Mouse (Mus musculus): ENCODE data around the gene Got1. TPM values are rescaled to one million over a fixed set of nuclear protein-coding genes. Genes with fewer than 3 reads are reported as not detected.
"Not testable (repeated sequence)": the region's sequence is repeated elsewhere in the genome, so short reads cannot be mapped to it uniquely, and the experiment has no call there.

Gene Got1
- polyA plus RNA-seq, 1 experiment from 2014 or later, result 127 TPM

GRCm38 (mm10) chr19:43503593-43503992 lies 20.8 kb downstream of the Got1 start:
- not testable (repeated sequence) for H3K9ac ChIP-seq (replicated peaks); H3K4me2 ChIP-seq; ATAC-seq (ENCODE audit: low FRiP score); H3K4me3 ChIP-seq (replicated peaks); H3K4me1 ChIP-seq; H3K9me3 ChIP-seq (replicated peaks); H3K27me3 ChIP-seq (replicated peaks); H3K27ac ChIP-seq (replicated peaks)
- H3K36me3 ChIP-seq, result peaks cover 67% of the 10 kb centered on the region
- 94% methylated on average over 8 of the region's 9 CpGs for WGBS

- peaks cover 68% of the 10 kb centered on the region for H3K36me3 ChIP-seq
- 90% methylated on average over 11 of the region's 11 CpGs for WGBS
- ATAC-seq (ENCODE audit: low FRiP score), result no peak
These were observed 21.8 kb downstream of the Got1 start for GRCm38 (mm10) chr19:43502630-43503029.

GRCm38 (mm10) chr19:43498874-43499273 lies 25.5 kb downstream of the Got1 start:
- ATAC-seq (ENCODE audit: low FRiP score), result no peak
- peaks cover 7% of the 10 kb centered on the region; the same call in 1 of the 2 replicates for H3K4me1 ChIP-seq
- no peak overlapping the region for H3K4me2 ChIP-seq
- no peak overlapping the region for H3K4me3 ChIP-seq (replicated peaks)
- no peaks in the 10 kb centered on the region for H3K27me3 ChIP-seq (replicated peaks)
- H3K36me3 ChIP-seq, result peaks cover 37% of the 10 kb centered on the region
- H3K9me3 ChIP-seq (replicated peaks), result no peaks in the 10 kb centered on the region
- H3K9ac ChIP-seq (replicated peaks), result no peak overlapping the region
- H3K27ac ChIP-seq (replicated peaks), result no peak overlapping the region
- WGBS, result 90% methylated on average over 7 of the region's 7 CpGs

More at GRCm38 (mm10) chr19:43502630-43503029, 21.8 kb downstream of the Got1 start:
- Histone ChIP-seq H3K4me3 (replicated peaks) (no peak overlapping the region), H3K9me3 (replicated peaks) (no peaks in the 10 kb centered on the region), H3K27ac (replicated peaks) (no peak overlapping the region), H3K4me2 (no peak overlapping the region), H3K27me3 (replicated peaks) (no peaks in the 10 kb centered on the region), H3K4me1 (no peaks in the 10 kb centered on the region), H3K9ac (replicated peaks) (no peak overlapping the region)

- no peaks in the 10 kb centered on the region for H3K9me3 ChIP-seq (replicated peaks)
- no peak for ATAC-seq (ENCODE audit: low FRiP score)
- no peak overlapping the region for H3K27ac ChIP-seq (replicated peaks)
- peaks cover 30% of the 10 kb centered on the region for H3K36me3 ChIP-seq
- no peak overlapping the region for H3K4me2 ChIP-seq
- H3K4me3 ChIP-seq (replicated peaks), result no peak overlapping the region
- no peaks in the 10 kb centered on the region for H3K27me3 ChIP-seq (replicated peaks)
- peaks cover 7% of the 10 kb centered on the region; the same call in 1 of the 2 replicates for H3K4me1 ChIP-seq
- 79% methylated on average over 7 of the region's 7 CpGs for WGBS
- H3K9ac ChIP-seq (replicated peaks), result no peak overlapping the region
These were observed 27.0 kb downstream of the Got1 start for GRCm38 (mm10) chr19:43497440-43497839.

GRCm38 (mm10) chr19:43495846-43496245 lies 28.6 kb downstream of the Got1 start:
- Histone ChIP-seq H3K27ac (replicated peaks) (no peak overlapping the region), H3K36me3 (peaks cover 33% of the 10 kb centered on the region), H3K4me2 (no peak overlapping the region), H3K27me3 (replicated peaks) (no peaks in the 10 kb centered on the region), H3K9ac (replicated peaks) (no peak overlapping the region), H3K4me3 (replicated peaks) (no peak overlapping the region), H3K4me1 (peaks cover 7% of the 10 kb centered on the region; the same call in 1 of the 2 replicates), H3K9me3 (replicated peaks) (no peaks in the 10 kb centered on the region)
- no peak; the same call in 1 of the 2 replicates for ATAC-seq (ENCODE audit: low FRiP score)
- 29% methylated on average over 5 of the region's 5 CpGs for WGBS

- H3K27me3 ChIP-seq (replicated peaks), result no peaks in the 10 kb centered on the region
- no peaks in the 10 kb centered on the region for H3K9me3 ChIP-seq (replicated peaks)
- no peak overlapping the region for H3K27ac ChIP-seq (replicated peaks)
- WGBS, result 12% methylated on average over 14 of the region's 14 CpGs
- H3K4me1 ChIP-seq, result peaks cover 7% of the 10 kb centered on the region; the same call in 1 of the 2 replicates
- peaks cover 24% of the 10 kb centered on the region for H3K36me3 ChIP-seq
- no peak overlapping the region for H3K9ac ChIP-seq (replicated peaks)
- peak overlapping the region; percentile 12 for H3K4me3 ChIP-seq (replicated peaks)
- H3K4me2 ChIP-seq, result peak overlapping the region; percentile 52
- ATAC-seq (ENCODE audit: low FRiP score), result no peak
These were observed 29.5 kb downstream of the Got1 start for GRCm38 (mm10) chr19:43494914-43495313.

- Histone ChIP-seq H3K27me3 (replicated peaks) (no peaks in the 10 kb centered on the region), H3K4me1 (peaks cover 7% of the 10 kb centered on the region; the same call in 1 of the 2 replicates), H3K4me3 (replicated peaks) (no peak overlapping the region), H3K4me2 (no peak overlapping the region), H3K36me3 (peaks cover 23% of the 10 kb centered on the region), H3K27ac (replicated peaks) (no peak overlapping the region), H3K9ac (replicated peaks) (no peak overlapping the region), H3K9me3 (replicated peaks) (no peaks in the 10 kb centered on the region)
- 86% methylated on average over 6 of the region's 6 CpGs for WGBS
- ATAC-seq (ENCODE audit: low FRiP score), result no peak
These were observed 30.5 kb downstream of the Got1 start for GRCm38 (mm10) chr19:43493878-43494277.

GRCm38 (mm10) chr19:43493316-43493715 lies 31.1 kb downstream of the Got1 start:
- not testable (repeated sequence) for H3K4me1 ChIP-seq

GRCm38 (mm10) chr19:43487429-43487828 lies 37.0 kb downstream of the Got1 start:
- no peak overlapping the region for H3K4me3 ChIP-seq (replicated peaks)
- H3K27ac ChIP-seq (replicated peaks), result no peak overlapping the region
- H3K27me3 ChIP-seq (replicated peaks), result no peaks in the 10 kb centered on the region
- H3K36me3 ChIP-seq, result peaks cover 17% of the 10 kb centered on the region
- 50% methylated on average over 3 of the region's 3 CpGs for WGBS
- H3K9ac ChIP-seq (replicated peaks), result no peak overlapping the region
- H3K4me2 ChIP-seq, result no peak overlapping the region
- no peaks in the 10 kb centered on the region for H3K9me3 ChIP-seq (replicated peaks)
- no peak for ATAC-seq (ENCODE audit: low FRiP score)
- H3K4me1 ChIP-seq, result no peaks in the 10 kb centered on the region

More at GRCm38 (mm10) chr19:43493316-43493715, 31.1 kb downstream of the Got1 start:
- peaks cover 19% of the 10 kb centered on the region for H3K36me3 ChIP-seq
- not testable (repeated sequence) for ATAC-seq (ENCODE audit: low FRiP score); H3K4me3 ChIP-seq (replicated peaks); H3K4me2 ChIP-seq; H3K27ac ChIP-seq (replicated peaks); H3K27me3 ChIP-seq (replicated peaks); H3K9me3 ChIP-seq (replicated peaks); H3K9ac ChIP-seq (replicated peaks)
- WGBS, result 73% methylated on average over 1 of the region's 1 CpGs

- H3K4me1 ChIP-seq, result peaks cover 6% of the 10 kb centered on the region
- H3K4me3 ChIP-seq (replicated peaks), result no peak overlapping the region
- H3K4me2 ChIP-seq, result no peak overlapping the region
- no peak overlapping the region for H3K27ac ChIP-seq (replicated peaks)
- no peaks in the 10 kb centered on the region for H3K27me3 ChIP-seq (replicated peaks)
- H3K9me3 ChIP-seq (replicated peaks), result no peaks in the 10 kb centered on the region
- ATAC-seq (ENCODE audit: low FRiP score), result no peak
- WGBS, result 66% methylated on average over 9 of the region's 9 CpGs
- peaks cover 2% of the 10 kb centered on the region; the same call in 1 of the 2 replicates for H3K36me3 ChIP-seq
- H3K9ac ChIP-seq (replicated peaks), result no peak overlapping the region
These were observed 43.9 kb downstream of the Got1 start for GRCm38 (mm10) chr19:43480512-43480911.

GRCm38 (mm10) chr19:43479431-43479830 lies 45.0 kb downstream of the Got1 start:
- Histone ChIP-seq H3K4me2 (no peak overlapping the region), H3K4me3 (replicated peaks) (no peak overlapping the region), H3K4me1 (peaks cover 9% of the 10 kb centered on the region), H3K9me3 (replicated peaks) (no peaks in the 10 kb centered on the region), H3K9ac (replicated peaks) (no peak overlapping the region), H3K36me3 (0 out of 2 replicates have a peak, but pooled peaks cover 2% of the 10 kb centered on the region), H3K27ac (replicated peaks) (no peak overlapping the region), H3K27me3 (replicated peaks) (no peaks in the 10 kb centered on the region)
- WGBS, result 85% methylated on average over 5 of the region's 5 CpGs
- ATAC-seq (ENCODE audit: low FRiP score), result no peak

- Histone ChIP-seq H3K9me3 (replicated peaks) (no peaks in the 10 kb centered on the region), H3K4me1 (peaks cover 9% of the 10 kb centered on the region), H3K27ac (replicated peaks) (no peak overlapping the region), H3K4me2 (no peak overlapping the region), H3K36me3 (no peaks in the 10 kb centered on the region), H3K27me3 (replicated peaks) (no peaks in the 10 kb centered on the region), H3K9ac (replicated peaks) (no peak overlapping the region), H3K4me3 (replicated peaks) (no peak overlapping the region)
- no peak for ATAC-seq (ENCODE audit: low FRiP score)
- 17% methylated on average over 5 of the region's 5 CpGs for WGBS
These were observed 45.5 kb downstream of the Got1 start for GRCm38 (mm10) chr19:43478891-43479290.

Data from neural tube, embryonic 15.5 days (tissue).